Comparison of ENCODE assay signal across 17 mouse cellular contexts in genomic region chr10:102553941-102554340, GRCm38 (mm10). TPM values are rescaled to one million over a fixed set of nuclear protein-coding genes. Genes with fewer than 3 reads are reported as not detected.
"Had no signal": no experiment of that assay in that cellular context is flagged by ENCODE, and none has a peak within 500 bp of the region (broad histone marks: within the 10 kb centered on the region; RNA-seq: fewer than 3 reads in every experiment).

No protein-coding gene starts in this region.

- H3K4me1 ChIP-seq: kidney, embryonic 15.5 days; limb, embryonic 13.5 days; liver, embryonic 13.5 days; midbrain, embryonic 13.5 days; neural tube, embryonic 13.5 days; stomach, embryonic 15.5 days had no signal

- H3K27ac ChIP-seq: kidney, embryonic 15.5 days; limb, embryonic 13.5 days; liver, embryonic 13.5 days; macrophage; midbrain, embryonic 13.5 days; neural tube, embryonic 13.5 days; stomach, embryonic 15.5 days had no signal

- H3K9ac ChIP-seq: kidney, embryonic 15.5 days; limb, embryonic 13.5 days; liver, embryonic 13.5 days; midbrain, embryonic 13.5 days; neural tube, embryonic 13.5 days; stomach, embryonic 15.5 days had no signal

- ATAC-seq: intestine, postnatal 0 days; midbrain, embryonic 13.5 days; midbrain, embryonic 16.5 days had no signal

- H3K36me3 ChIP-seq: kidney, embryonic 15.5 days; limb, embryonic 13.5 days; liver, embryonic 13.5 days; midbrain, embryonic 13.5 days; neural tube, embryonic 13.5 days; stomach, embryonic 15.5 days had no signal

- H3K4me2 ChIP-seq: kidney, embryonic 15.5 days; limb, embryonic 13.5 days; liver, embryonic 13.5 days; midbrain, embryonic 13.5 days; neural tube, embryonic 13.5 days; stomach, embryonic 15.5 days had no signal

- DNase-seq: left cerebral cortex, postnatal 4 days; liver, embryonic 13.5 days; lung, adult 2 months; lung, postnatal 14 days; retina, postnatal 1 day; right cerebral cortex, postnatal 25 days; spleen, adult 18-20 months; thymus, postnatal 25 days had no signal

- H3K27me3 ChIP-seq: kidney, embryonic 15.5 days; limb, embryonic 13.5 days; liver, embryonic 13.5 days; midbrain, embryonic 13.5 days; neural tube, embryonic 13.5 days; stomach, embryonic 15.5 days had no signal

- H3K9me3 ChIP-seq: kidney, embryonic 15.5 days; limb, embryonic 13.5 days; liver, embryonic 13.5 days; midbrain, embryonic 13.5 days; neural tube, embryonic 13.5 days; stomach, embryonic 15.5 days had no signal

- H3K4me3 ChIP-seq: kidney, embryonic 15.5 days; limb, embryonic 13.5 days; liver, embryonic 13.5 days; midbrain, embryonic 13.5 days; myocyte; neural tube, embryonic 13.5 days; stomach, embryonic 15.5 days had no signal

RNA-seq across cellular contexts. Expression of gene Rassf9, which starts 41.9 kb away (rescaled TPM):
- polyA plus RNA-seq: macrophage, myocyte had no signal
